Mouse (Mus musculus): ENCODE measurements around the gene Fam172a. TPM values are rescaled to one million over a fixed set of nuclear protein-coding genes. Genes with fewer than 3 reads are reported as not detected.
A peak's percentile ranks its signal among the peaks of the same experiment; 100 is the strongest.

Fam172a gene
- total and polyA plus RNA-seq, 2 experiments from 2014 or later, result 22.1 to 37.6 TPM

GRCm38 (mm10) chr13:77991189-77991886 is 289.5 kb downstream of the Fam172a start:
- DNase-seq (ENCODE audit: low spot score), result no peak
- no peak overlapping the region for H3K27ac ChIP-seq

GRCm38 (mm10) chr13:78004649-78005048 is 302.8 kb downstream of the Fam172a start:
- no peaks in the 10 kb centered on the region for H3K36me3 ChIP-seq (ENCODE audit: insufficient read depth, low read length)
- no peak for TF ChIP-seq CTCF (IDR thresholded peaks at IDR 0.05; ENCODE audit: low read depth)
- no peak for ATAC-seq
- H3K4me3 ChIP-seq (ENCODE audit: low read length), result no peak overlapping the region
- no peaks in the 10 kb centered on the region for H3K4me1 ChIP-seq (ENCODE audit: insufficient read depth, low read length)
- 46% methylated on average over 4 of the region's 4 CpGs for WGBS
- H3K4me2 ChIP-seq (ENCODE audit: low read depth, low read length), result no peak overlapping the region
- no peak overlapping the region for H3K9ac ChIP-seq (replicated peaks; ENCODE audit: low read length)
- no peak for DNase-seq (ENCODE audit: low spot score)
- H3K27me3 ChIP-seq (ENCODE audit: insufficient read depth, low read length), result no peaks in the 10 kb centered on the region
- no peak overlapping the region for H3K27ac ChIP-seq
- no peaks in the 10 kb centered on the region for H3K9me3 ChIP-seq (ENCODE audit: low read length)

More at GRCm38 (mm10) chr13:77991189-77991886, 289.5 kb downstream of the Fam172a start:
- WGBS, result 80% methylated on average over 5 of the region's 5 CpGs
- Histone ChIP-seq H3K4me3 (ENCODE audit: low read length) (no peak overlapping the region), H3K27me3 (ENCODE audit: insufficient read depth, low read length) (no peaks in the 10 kb centered on the region), H3K4me1 (ENCODE audit: insufficient read depth, low read length) (no peaks in the 10 kb centered on the region), H3K9me3 (ENCODE audit: low read length) (no peaks in the 10 kb centered on the region), H3K9ac (replicated peaks; ENCODE audit: low read length) (no peak overlapping the region), H3K4me2 (ENCODE audit: low read depth, low read length) (no peak overlapping the region), H3K36me3 (ENCODE audit: insufficient read depth, low read length) (no peaks in the 10 kb centered on the region)
- no peak for TF ChIP-seq CTCF (IDR thresholded peaks at IDR 0.05; ENCODE audit: low read depth)
- ATAC-seq, result no peak

- 15% methylated on average over 3 of the region's 3 CpGs for WGBS
- H3K36me3 ChIP-seq (ENCODE audit: insufficient read depth, low read length), result no peaks in the 10 kb centered on the region
- no peaks in the 10 kb centered on the region for H3K9me3 ChIP-seq (ENCODE audit: low read length)
- H3K27ac ChIP-seq, result no peak overlapping the region
- H3K9ac ChIP-seq (replicated peaks; ENCODE audit: low read length), result no peak overlapping the region
- peak; percentile 19 for DNase-seq (ENCODE audit: low spot score)
- no peak overlapping the region for H3K4me2 ChIP-seq (ENCODE audit: low read depth, low read length)
- no peak overlapping the region for H3K4me3 ChIP-seq (ENCODE audit: low read length)
- peak; percentile 74 for ATAC-seq
- no peaks in the 10 kb centered on the region for H3K27me3 ChIP-seq (ENCODE audit: insufficient read depth, low read length)
- TF ChIP-seq CTCF (IDR thresholded peaks at IDR 0.05; ENCODE audit: low read depth), result no peak
- H3K4me1 ChIP-seq (ENCODE audit: insufficient read depth, low read length), result no peaks in the 10 kb centered on the region
These were observed 303.5 kb downstream of the Fam172a start for GRCm38 (mm10) chr13:78005344-78005743.

- no peak overlapping the region for H3K4me3 ChIP-seq (ENCODE audit: low read length)
- no peaks in the 10 kb centered on the region for H3K27me3 ChIP-seq (ENCODE audit: insufficient read depth, low read length)
- H3K27ac ChIP-seq, result no peak overlapping the region
- WGBS, result 100% methylated on average over 1 of the region's 1 CpGs
- H3K9ac ChIP-seq (replicated peaks; ENCODE audit: low read length), result no peak overlapping the region
- DNase-seq (ENCODE audit: low spot score) (no peak), ATAC-seq (no peak)
- H3K4me1 ChIP-seq (ENCODE audit: insufficient read depth, low read length), result no peaks in the 10 kb centered on the region
- no peak for TF ChIP-seq CTCF (IDR thresholded peaks at IDR 0.05; ENCODE audit: low read depth)
- H3K9me3 ChIP-seq (ENCODE audit: low read length), result no peaks in the 10 kb centered on the region
- H3K36me3 ChIP-seq (ENCODE audit: insufficient read depth, low read length), result no peaks in the 10 kb centered on the region
- H3K4me2 ChIP-seq (ENCODE audit: low read depth, low read length), result no peak overlapping the region
These were observed 308.3 kb downstream of the Fam172a start for GRCm38 (mm10) chr13:78010176-78010575.

GRCm38 (mm10) chr13:78024683-78025294 is 323.0 kb downstream of the Fam172a start, which contains the start of gene Pou5f2:
Gene Pou5f2, plus strand, starts transcription at chr13:78024902.
- no peaks in the 10 kb centered on the region for H3K4me1 ChIP-seq (ENCODE audit: insufficient read depth, low read length)
- no peak within 1 kb of the TSS for H3K4me3 ChIP-seq (ENCODE audit: low read length)
- H3K36me3 ChIP-seq (ENCODE audit: insufficient read depth, low read length), result no peaks in the 10 kb centered on the region
- WGBS, result 57% methylated on average over 15 of the region's 15 CpGs
- H3K9ac ChIP-seq (replicated peaks; ENCODE audit: low read length), result no peak within 1 kb of the TSS
- DNase-seq (ENCODE audit: low spot score) (no peak), ATAC-seq (0 out of 2 replicates have a peak, but pooled peaks have one; percentile 43)
- H3K27ac ChIP-seq, result no peak within 1 kb of the TSS
- H3K4me2 ChIP-seq (ENCODE audit: low read depth, low read length), result no peak within 1 kb of the TSS
- no peaks in the 10 kb centered on the region for H3K9me3 ChIP-seq (ENCODE audit: low read length)
- TF ChIP-seq CTCF (IDR thresholded peaks at IDR 0.05; ENCODE audit: low read depth), result peak; percentile 24
- no peaks in the 10 kb centered on the region for H3K27me3 ChIP-seq (ENCODE audit: insufficient read depth, low read length)

GRCm38 (mm10) chr13:78032821-78033220 is 331.0 kb downstream of the Fam172a start:
- H3K4me2 ChIP-seq (ENCODE audit: low read depth, low read length), result no peak overlapping the region
- H3K9me3 ChIP-seq (ENCODE audit: low read length), result no peaks in the 10 kb centered on the region
- H3K4me1 ChIP-seq (ENCODE audit: insufficient read depth, low read length), result no peaks in the 10 kb centered on the region
- no peaks in the 10 kb centered on the region for H3K27me3 ChIP-seq (ENCODE audit: insufficient read depth, low read length)
- ATAC-seq (no peak), DNase-seq (ENCODE audit: low spot score) (no peak)
- H3K27ac ChIP-seq, result no peak overlapping the region
- TF ChIP-seq CTCF (IDR thresholded peaks at IDR 0.05; ENCODE audit: low read depth), result no peak
- H3K9ac ChIP-seq (replicated peaks; ENCODE audit: low read length), result no peak overlapping the region
- WGBS, result 58% methylated on average over 1 of the region's 1 CpGs
- no peak overlapping the region for H3K4me3 ChIP-seq (ENCODE audit: low read length)
- no peaks in the 10 kb centered on the region for H3K36me3 ChIP-seq (ENCODE audit: insufficient read depth, low read length)

- DNase-seq (ENCODE audit: low spot score), result no peak
- no peak for ATAC-seq
- Histone ChIP-seq H3K27me3 (ENCODE audit: insufficient read depth, low read length) (no peaks in the 10 kb centered on the region), H3K9ac (replicated peaks; ENCODE audit: low read length) (no peak overlapping the region), H3K4me2 (ENCODE audit: low read depth, low read length) (no peak overlapping the region), H3K36me3 (ENCODE audit: insufficient read depth, low read length) (no peaks in the 10 kb centered on the region), H3K9me3 (ENCODE audit: low read length) (no peaks in the 10 kb centered on the region), H3K4me3 (ENCODE audit: low read length) (no peak overlapping the region), H3K27ac (no peak overlapping the region), H3K4me1 (ENCODE audit: insufficient read depth, low read length) (no peaks in the 10 kb centered on the region)
- 76% methylated on average over 1 of the region's 1 CpGs for WGBS
- TF ChIP-seq CTCF (IDR thresholded peaks at IDR 0.05; ENCODE audit: low read depth), result no peak
These were observed 335.4 kb downstream of the Fam172a start for GRCm38 (mm10) chr13:78037203-78037602.
